Mouse (Mus musculus): ENCODE results near the gene Ankrd13b. TPM values are rescaled to one million over a fixed set of nuclear protein-coding genes. Genes with fewer than 3 reads are reported as not detected.

Gene Ankrd13b
- total RNA-seq, 1 experiment from 2014 or later = 7.7 TPM

GRCm38 (mm10) chr11:77508068-77509021, 18.9 kb upstream of the Ankrd13b start:
- DNase-seq = peak; percentile 88

GRCm38 (mm10) chr11:77507426-77507825, 17.9 kb upstream of the Ankrd13b start:
- no peak for DNase-seq

- DNase-seq = no peak
Measured at GRCm38 (mm10) chr11:77506941-77507340, 17.5 kb upstream of the Ankrd13b start.

GRCm38 (mm10) chr11:77506273-77506672, 16.8 kb upstream of the Ankrd13b start:
- DNase-seq = no peak

- DNase-seq = no peak
Measured at GRCm38 (mm10) chr11:77505291-77505980, 16.0 kb upstream of the Ankrd13b start.

GRCm38 (mm10) chr11:77504377-77504776, 14.9 kb upstream of the Ankrd13b start:
- DNase-seq = no peak

GRCm38 (mm10) chr11:77503511-77503910, 14.0 kb upstream of the Ankrd13b start:
- no peak for DNase-seq

- no peak for DNase-seq
Measured at GRCm38 (mm10) chr11:77502481-77502880, 13.0 kb upstream of the Ankrd13b start.

GRCm38 (mm10) chr11:77501971-77502370, 12.5 kb upstream of the Ankrd13b start:
- DNase-seq = no peak

GRCm38 (mm10) chr11:77501392-77501791, 11.9 kb upstream of the Ankrd13b start:
- peak; percentile 74 for DNase-seq

- no peak for DNase-seq
Measured at GRCm38 (mm10) chr11:77500361-77501325, 11.2 kb upstream of the Ankrd13b start.

GRCm38 (mm10) chr11:77499354-77499753, 9.9 kb upstream of the Ankrd13b start:
- DNase-seq = no peak

GRCm38 (mm10) chr11:77498261-77499139, 9.0 kb upstream of the Ankrd13b start:
- DNase-seq = no peak

GRCm38 (mm10) chr11:77497851-77498250, 8.4 kb upstream of the Ankrd13b start:
- no peak for DNase-seq

GRCm38 (mm10) chr11:77497341-77497756, 7.9 kb upstream of the Ankrd13b start:
- DNase-seq = peak; percentile 51

- no peak for DNase-seq
Measured at GRCm38 (mm10) chr11:77495507-77495906, 6.0 kb upstream of the Ankrd13b start.

GRCm38 (mm10) chr11:77494782-77495181, 5.3 kb upstream of the Ankrd13b start:
- DNase-seq = no peak

- no peak for DNase-seq
Measured at GRCm38 (mm10) chr11:77494344-77494676, 4.8 kb upstream of the Ankrd13b start.

- peak; percentile 67 for DNase-seq
Measured at GRCm38 (mm10) chr11:77493512-77494343, 4.2 kb upstream of the Ankrd13b start, which contains the start of gene Git1. Git1 (plus strand) TSS chr11:77493562.

- DNase-seq = peak; percentile 96
Measured at GRCm38 (mm10) chr11:77492911-77493332, 3.4 kb upstream of the Ankrd13b start.
